Mouse (Mus musculus) testis, postnatal 14 days (tissue): ENCODE data around the gene Rpl23a.
"Not testable (repeated sequence)": the region's sequence is repeated elsewhere in the genome, so short reads cannot be mapped to it uniquely, and the experiment has no call there.

ENCODE experiments used
- DNase-seq: peaks from one replicate; pipeline ENCODE4 v3.0.0; 2021; ENCODE audit warnings: low spot score

The Rpl23a gene

DNA sequence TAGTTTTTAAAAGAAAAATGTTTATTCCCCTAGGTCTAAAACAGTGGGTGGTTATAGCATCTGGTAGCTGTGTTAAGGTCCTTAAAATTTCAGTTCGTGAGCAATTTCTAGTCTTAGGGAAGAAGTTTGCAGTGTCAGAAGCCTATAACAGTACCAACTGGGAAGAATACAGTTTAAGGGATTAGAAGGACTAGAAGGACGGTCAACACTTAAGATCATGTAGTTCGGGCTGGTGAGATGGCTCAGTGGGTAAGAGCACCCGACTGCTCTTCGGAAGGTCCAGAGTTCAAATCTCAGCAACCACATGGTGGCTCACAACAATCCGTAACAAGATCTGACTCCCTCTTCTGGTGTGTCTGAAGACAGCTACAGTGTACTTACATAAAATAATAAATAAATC is 1.3 kb upstream of the Rpl23a start:
- DNase-seq: not testable (repeated sequence)

DNA sequence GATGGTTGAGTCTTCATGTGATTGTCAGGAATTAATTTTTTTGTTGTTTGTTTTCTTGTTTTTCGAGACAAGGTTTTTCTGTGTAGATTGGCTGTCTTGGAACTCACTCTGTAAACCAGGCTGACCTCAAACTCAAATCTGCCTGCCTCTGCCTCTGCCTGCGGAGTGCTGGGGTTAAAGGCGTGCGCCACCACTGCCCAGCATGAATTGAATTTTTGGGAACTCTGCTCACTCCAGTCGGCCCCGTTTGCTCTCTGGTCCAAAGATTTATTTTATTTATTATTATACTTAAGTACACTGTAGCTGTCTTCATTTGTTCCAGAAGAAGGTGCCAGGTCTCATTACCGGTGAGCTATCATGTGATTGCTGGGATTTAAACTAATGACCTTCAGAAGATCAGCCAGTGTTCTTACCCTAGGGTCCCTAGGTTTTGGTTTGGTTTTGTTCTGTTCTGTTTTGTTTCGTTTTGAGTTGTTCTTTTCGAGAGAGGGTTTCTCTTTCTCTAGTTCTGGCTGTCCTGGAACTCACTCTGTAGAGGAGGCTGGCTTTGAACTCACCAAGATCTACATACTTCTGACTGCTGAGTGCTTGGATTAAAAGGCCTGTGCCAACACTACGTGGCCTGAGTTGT is 615 bp upstream of the Rpl23a start:
- no peak for DNase-seq

DNA sequence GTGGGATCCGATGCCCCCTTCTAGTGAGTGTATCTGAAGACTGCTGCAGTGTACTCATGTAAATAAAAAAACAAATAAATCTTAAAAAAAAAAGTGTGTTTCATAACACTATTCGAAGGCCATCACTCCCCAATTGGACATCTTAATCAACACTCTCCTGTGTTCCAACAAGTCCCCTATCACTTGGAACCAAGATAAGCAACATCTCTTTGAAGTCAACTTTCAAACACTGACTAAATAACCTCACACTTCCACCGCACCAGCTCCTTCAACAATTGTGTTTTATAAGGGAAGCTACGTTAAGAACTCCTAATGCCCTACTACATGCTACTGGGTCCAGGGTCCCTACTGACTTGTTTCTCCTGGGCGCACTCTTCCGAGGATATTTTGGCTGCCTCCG is 934 bp downstream of the Rpl23a start:
- no peak for DNase-seq

DNA sequence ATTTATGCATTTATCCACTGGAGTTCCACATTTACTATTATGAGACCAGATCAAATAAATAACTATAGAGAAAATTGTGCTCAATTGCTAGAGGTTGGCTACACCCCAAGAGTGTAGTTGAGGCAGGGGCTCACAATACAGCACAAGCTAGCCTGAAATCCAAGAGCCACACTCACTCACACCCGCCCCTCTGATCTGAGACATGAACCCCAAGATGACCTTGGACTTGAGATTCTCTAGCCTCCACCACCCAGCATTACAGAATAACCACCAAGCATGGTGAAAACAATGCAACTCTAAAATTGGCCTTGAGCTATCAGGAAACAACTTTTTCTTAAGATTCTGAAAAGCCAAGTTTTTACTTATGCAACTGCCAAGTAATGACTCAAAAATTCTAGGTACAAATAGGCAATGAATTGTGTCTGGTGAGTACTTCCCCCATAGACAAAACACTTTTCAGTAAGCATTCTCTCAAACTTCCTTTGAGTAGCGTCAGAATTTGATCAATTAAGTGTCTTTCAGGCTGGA is 1.5 kb downstream of the Rpl23a start:
- no peak for DNase-seq

DNA sequence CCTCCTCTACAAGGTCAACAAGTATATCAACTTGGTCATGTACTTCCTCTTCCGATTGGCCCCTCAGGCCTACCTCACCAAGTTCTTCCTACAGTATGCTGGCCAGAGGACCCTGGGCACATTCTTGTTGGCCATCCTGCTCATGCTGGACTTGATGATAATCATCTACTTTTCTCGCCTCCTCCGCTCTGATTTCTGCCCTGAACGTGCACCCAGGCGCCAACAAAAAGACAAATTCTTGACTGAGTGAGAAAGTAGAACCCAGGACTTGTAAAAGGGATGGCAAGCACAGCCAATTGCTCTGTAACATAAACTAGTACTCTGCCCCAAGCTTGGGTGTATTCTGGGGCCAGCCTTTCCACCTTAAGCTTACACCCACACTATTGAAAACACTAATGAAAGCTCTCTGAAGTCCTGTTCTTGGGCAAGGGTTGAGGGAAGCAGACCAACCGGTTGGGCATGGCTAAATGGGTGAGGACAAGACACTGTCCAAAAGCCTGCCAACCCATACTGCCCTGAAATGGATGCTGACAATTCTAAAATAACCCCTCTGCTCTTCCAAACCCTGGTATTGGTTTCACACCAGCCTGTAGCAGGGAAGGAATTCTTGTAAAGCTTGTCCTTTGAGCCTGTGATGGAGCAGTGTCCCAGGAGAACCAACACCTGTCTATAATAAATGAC is 3.2 kb downstream of the Rpl23a start:
- no peak for DNase-seq

DNA sequence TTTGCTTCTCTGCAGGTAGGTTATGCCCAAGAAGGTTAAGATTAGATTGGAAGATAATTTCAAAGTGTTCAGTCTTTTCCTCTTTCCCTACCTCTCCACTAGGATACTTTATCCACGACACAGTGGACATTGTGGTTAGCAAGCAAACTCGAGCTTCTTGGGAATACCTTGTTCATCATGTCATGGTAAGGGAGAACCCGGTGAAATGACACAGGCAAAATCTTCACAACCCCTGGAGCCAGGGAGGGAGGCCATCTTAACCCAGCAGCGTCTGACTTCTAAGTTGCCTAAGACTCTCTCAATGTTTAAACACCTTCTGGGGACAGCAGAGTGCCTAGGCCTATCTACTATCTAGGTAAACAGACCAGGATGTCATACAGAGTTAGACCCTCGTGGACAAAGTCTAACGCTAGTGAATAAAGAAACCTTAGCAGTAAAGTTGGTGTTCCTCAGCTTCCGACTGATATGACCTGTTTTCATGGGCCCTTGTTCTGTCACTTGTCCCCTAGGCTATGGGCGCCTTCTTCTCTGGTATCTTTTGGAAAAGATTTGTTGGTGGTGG is 3.9 kb downstream of the Rpl23a start:
- DNase-seq: no peak

DNA sequence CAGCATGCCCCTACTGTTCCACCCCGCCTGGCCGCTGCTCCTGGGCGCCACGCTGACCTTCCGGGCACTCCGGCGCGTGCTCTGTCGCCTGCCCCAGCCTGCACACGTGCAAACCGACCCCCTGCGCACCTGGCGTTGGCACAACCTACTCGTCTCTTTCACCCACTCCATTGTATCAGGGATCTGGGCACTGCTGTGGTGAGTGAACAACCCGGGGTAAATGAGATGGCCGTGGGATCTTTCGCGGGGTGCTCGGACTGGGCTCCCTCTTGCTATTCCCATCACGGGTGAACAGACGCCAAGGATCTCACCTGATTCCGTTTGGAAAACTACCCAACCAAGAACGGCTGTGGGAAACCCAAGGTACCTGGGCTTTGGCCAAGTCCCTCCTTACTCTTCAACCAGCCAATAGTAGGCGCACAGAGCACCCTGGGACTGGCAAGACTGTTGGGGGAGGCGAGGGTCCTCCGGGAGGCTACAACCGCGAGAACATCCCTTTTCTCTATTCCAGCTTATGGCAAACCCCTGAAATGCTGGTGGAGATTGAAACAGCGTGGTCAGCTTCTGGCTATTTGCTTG is 4.4 kb downstream of the Rpl23a start:
- DNase-seq: peak; percentile 76

DNA sequence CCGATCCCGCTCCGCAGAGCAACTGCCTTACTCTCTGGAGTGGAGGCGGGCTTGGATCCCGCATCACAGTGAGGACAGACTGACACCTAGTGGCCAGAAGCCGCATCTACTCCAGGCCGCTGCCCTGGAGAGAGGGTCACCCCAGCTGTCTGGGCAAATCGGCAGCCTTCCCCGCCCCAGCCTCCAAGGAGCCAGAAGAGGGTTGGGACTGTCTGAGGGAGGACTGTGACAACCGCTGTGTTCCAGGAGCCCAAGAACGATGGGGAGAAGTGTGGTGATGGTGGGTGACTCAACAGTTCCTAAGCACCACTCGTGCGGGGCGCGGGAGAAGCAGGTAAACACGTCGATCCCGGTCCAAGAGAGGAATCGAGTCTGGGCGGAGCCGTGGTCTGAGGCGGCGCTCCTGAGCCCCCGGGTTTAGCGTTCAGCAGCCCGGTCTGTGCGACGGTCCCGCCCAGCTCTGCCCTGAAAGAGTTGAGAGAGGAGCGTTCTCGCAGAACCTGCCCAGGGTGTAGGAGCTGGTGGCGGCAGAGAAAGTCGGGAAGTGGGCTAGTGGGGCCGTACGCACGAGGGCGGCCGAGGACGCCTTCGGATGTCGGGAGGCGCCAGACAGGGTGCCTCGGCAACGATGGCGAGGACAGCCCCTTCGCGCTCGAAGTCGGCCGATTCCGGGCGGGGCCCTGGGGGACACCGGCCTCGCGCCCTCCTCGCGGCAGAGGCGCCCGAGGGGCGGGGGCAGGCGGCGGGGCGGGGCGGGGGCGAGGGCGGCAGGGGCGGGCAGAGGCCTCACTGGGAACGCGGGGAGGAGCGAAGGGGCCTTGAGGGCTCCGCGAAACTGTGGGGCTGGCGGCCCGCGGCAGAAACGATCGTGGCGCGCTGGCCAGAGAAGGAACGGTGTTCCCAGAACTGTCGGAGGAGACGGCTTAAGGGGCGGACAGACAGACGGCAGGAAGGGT is 5.2 kb downstream of the Rpl23a start:
- DNase-seq: peak; percentile 92

DNA sequence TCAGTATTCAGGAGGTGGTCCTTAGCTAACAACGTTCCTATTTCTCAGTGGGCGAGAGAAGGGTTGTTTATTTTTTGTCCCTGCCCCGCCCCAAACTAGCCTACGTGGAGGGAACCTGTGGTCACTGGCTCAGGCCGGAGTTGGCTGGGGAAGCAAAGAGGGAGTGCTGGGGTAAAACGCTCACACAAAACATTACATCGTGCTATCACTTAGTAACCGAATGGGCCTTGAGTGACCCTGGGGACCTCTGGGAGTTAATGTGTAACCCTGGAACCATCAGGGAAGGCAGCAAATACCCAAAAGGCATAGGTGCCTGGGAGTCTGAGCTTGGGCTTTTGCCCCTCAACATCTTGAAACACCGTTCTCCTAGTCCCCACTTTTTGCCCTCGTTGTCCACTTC is 5.9 kb downstream of the Rpl23a start:
- DNase-seq: no peak

DNA sequence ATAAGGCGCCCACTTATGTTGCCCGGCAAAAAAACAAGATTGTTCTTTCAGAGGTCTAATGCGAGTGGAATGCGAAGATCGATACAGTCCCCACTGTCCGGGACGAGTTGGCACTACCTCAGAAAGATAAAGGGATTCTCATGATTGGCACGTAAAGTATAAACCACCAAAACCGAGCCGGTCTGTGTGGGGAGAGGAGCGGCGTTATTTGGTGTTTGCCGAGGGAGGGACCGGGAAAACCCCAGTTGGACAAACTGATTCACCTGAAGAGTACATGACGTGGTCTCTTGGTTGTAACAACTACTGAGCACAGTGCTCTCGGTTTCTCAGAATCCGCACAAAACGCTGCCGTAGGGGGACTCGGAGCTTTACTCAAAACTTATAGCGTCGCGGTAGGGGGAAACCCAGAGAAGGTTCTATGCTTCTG is 6.5 kb downstream of the Rpl23a start:
- DNase-seq: no peak

DNA sequence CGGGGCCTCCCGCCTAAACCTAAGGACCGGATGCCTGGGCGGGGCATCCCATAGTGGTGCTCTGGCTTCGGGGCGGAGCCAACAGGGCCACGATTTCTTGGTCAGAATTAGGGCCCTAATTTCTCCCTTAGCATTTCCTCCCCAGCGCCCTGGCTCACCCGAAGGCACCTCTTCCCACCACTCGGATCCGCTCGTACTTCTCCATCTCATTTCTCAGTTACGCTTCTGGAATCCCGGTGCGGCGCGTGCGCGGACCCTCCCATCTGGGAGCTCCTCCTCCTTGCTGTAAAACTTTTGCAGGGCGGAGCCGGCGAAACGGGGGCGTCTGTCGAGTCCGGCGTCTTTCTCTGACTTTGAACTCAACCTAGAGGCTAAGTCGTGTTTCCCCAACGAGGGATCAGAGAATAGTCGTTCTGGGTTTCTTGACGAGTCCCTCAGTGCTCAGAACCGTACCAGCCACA is 7.0 kb downstream of the Rpl23a start, which contains the start of the genes Nek8 and Tlcd1:
Gene Nek8 (minus strand): TSS at position 274 of the 461 bp plus-strand sequence.
Gene Tlcd1 (plus strand): TSS at position 310 of the 461 bp plus-strand sequence.
- DNase-seq: peak; percentile 91

DNA sequence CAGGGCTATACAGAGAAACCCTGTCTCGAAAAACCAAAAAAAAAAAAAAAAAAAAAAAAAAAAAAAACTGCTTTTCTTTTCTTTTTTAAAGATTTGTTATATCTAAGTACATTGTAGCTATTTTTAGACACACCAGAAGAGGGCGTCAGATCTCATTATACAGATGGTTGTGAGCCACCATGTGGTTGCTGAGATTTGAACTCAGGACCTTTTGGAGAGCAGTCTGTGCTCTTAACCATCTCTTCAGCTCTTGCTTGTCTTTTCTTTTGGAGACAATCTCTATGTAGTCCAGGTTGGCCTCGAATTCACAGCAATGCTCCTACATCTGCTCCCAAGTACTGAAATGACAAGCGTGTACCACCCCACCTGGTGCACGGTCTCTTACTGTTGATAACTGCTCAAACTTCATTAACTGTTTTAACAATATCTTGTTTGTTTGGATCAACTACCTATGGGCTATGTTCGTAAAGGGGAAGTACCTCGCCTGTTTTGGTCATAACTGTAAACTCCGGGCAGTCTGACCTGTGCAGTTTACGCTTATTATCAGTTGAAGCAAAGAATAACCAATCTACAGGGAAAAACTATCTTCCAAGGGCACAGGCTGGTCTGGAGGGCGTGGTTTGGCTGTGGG is 7.5 kb downstream of the Rpl23a start:
- no peak for DNase-seq

DNA sequence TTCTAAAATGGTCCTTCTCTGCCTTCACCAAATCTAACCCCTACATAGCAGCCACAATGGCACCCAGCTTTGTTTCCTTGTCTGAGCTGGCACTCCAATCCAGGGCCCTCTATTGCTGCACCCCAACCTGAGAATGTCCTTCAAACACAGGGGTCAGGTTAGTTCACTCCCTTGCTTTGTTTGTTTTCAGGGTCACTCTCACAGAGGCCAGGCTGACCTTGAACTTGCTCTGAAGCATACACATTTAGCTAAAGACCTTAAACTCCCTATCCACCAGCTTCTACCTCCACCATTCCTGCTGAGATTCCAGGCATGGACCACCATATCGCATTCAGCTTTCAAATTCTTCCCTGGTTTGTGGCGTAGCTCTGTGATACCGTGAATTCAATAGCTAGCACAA is 8.9 kb downstream of the Rpl23a start:
- no peak for DNase-seq

DNA sequence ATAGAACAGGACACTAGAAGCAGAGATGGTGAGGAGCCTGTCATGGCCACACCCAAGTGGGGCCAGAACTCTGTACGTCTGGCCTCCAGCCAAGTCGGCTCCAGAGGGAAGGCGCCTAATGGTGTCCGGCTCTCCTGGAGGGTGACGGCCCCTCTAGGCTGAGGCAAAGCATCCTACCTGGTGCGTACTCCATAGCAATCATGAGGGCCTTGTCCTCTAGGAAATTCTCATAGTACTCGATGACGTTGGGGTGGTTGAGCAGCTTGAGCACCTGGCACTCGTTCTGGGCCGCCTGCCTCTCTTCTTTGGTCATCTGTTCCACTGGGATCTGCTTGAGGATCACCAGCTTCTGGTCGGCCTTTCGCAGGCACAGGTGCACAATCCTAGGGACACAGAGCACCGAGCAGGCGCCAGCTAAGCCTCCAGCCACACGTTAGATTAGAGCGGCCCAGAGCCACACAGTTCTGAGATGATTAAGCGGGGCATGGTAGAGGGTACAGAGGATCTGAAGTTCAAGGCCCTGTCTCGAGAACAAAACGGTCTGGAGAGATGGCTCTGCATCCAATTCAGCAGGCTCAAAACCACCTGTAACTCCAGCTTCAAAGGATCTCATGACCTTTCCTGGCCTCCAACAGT is 10.5 kb downstream of the Rpl23a start:
- DNase-seq: no peak

DNA sequence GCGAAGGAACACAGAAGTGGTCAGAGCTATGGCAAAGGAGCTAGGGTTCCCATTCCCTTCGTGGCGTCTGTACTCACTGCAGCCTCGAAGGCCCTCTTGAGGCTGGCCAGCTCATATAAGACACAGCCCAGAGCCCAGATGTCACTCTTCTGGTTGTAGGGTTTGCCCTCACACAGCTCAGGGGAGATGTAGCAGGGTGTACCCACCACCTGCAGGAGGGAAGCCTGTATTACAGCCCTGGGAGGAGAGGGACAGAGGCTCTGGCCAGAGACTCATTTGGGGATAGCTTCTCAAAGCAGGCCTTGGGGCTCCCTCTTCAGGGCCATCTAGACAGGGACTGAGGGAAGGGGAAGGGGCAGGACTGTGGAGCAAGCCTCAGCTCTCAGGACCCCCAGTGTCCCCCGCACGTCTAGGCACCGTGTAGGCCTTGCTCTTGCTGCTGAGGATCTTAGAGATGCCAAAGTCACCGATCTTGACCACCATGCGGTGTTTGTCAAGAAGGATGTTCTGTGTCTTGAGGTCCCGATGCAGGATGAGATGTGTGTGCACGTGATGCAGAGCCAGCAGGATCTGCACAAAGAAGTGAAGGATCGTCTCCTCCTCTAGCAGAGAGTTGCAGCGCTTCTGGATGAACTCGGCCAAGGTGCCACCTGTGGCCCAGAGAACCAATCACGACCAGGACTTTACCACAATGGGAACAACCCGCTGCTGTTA is 11.2 kb downstream of the Rpl23a start:
- DNase-seq: no peak

DNA sequence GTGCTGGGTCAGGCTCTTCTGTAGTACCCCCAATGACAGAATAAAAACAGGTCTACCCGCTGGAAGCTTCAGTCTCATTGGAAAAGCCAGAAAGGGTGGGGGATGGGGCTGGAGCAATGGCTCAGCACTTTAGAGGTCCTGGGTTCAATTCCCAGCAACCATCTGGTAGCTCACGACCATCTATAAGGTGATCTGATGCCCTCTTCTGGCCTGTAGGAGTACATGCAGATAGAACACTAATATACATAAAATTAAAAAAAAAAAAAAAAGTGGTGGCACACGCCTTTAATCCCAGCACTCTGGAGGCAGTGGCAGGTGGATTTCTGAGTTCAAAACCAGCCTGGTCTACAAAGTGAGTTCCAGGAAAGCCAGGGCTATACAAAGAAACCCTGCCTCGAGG is 12.1 kb downstream of the Rpl23a start:
- DNase-seq: no peak

DNA sequence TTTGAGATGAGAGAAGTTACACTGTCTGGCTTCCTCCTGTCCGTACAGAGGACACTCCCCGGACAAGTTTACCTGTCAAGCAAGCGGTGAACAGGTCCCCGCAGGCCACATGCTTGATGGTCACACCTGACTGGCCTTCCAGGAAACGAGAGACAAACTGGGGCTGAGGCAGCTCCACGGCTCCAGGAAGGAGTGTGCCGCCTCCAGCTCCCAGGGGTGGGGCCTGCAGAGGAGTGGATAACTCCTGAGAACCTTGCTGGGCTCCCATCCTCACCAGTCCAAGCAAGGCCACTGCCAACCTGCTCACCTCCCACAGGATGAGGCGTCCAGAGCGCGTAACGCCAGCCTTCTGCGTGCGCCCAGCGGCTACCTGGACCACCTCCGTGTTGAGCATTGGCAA is 13.1 kb downstream of the Rpl23a start:
- DNase-seq: no peak

DNA sequence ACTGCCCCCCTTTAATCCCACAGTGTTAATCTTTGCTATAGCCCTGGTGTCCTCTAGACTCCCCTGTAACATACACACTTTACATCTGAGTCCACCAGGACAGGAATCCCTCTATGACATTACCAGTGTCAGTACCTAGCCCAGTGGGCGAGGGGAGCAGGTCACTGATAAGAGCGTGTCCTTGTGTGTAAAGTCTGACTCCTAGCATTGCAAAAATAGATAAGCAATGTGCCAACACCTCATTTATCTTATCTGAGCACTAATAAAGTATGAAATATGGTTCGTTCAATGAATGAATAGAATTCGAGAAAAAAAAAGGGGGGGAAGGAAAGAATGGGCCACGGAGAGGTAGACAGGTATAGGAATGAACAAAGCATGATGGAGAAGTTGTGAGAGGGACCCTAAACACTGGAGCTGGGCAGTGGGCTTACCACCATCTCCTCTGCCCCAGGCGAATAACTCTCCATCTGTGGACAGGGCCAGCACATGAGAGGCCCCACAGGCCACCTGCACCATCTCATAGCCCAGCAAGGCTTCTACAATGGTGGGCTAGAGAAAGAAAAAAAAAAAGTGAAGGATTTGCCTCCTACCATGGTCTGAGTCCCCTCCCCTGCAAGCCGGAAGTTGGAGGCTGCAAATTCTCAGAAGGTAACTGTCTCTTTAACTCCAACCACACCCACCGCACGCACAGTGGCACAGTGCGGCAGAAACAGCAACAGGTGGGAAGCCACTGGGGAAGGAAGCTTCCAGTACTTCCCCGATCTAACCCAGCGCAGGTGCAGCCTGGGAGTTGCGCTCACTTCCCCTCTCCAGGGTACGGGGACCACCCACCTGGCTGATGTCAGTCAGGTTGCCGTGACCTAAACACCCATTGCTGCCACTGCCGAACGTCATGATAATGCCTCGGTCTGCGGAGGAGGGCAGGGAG is 14.6 kb downstream of the Rpl23a start:
- DNase-seq: no peak
